Comparison of ENCODE assay signal across 8 mouse cellular contexts in genomic region chr17:35873774-35874519, GRCm38 (mm10). TPM values are rescaled to one million over a fixed set of nuclear protein-coding genes. Genes with fewer than 3 reads are reported as not detected.
DNase-seq lines count a peak whose midpoint lies in the region; ATAC-seq and TF ChIP-seq lines count a peak whose summit lies in the region.

No protein-coding gene starts in this region.

- intact Hi-C loops in left cerebral cortex, adult 2 months (cut with DNase I) = loop anchor here (1.0 to 2.0 kb wide), 3 partner anchors 37 to 135 kb away; no protein-coding TSS in a partner anchor

- peak; percentile 25; the same call in 1 of the 2 replicates for ATAC-seq in hindbrain, embryonic 14.5 days (ENCODE audit: low FRiP score)
- peak; percentile 65 for ATAC-seq in megakaryocyte, adult 5-6 weeks (ENCODE audit: poor library complexity, severe bottlenecking)

- peak; percentile 96 for TF ChIP-seq CTCF in left cerebral cortex, adult 2 months (IDR thresholded peaks at IDR 0.05)

- no peaks in the 10 kb centered on the region for H3K9me3 ChIP-seq in hindbrain, embryonic 14.5 days (ENCODE audit: control insufficient read depth, low read length)

- H3K27ac ChIP-seq in hindbrain, embryonic 14.5 days = no peak overlapping the region
- H3K27ac ChIP-seq in left cerebral cortex, adult 2 months = peak overlapping the region; percentile 1; the same call in 1 of the 2 replicates

- H3K36me3 ChIP-seq in hindbrain, embryonic 14.5 days (replicated peaks; ENCODE audit: control insufficient read depth, insufficient read depth) = peaks cover 44% of the 10 kb centered on the region

- peak overlapping the region; percentile 28; the same call in 1 of the 2 replicates for H3K9ac ChIP-seq in hindbrain, embryonic 14.5 days

- peak; percentile 95 for DNase-seq in NIH3T3 (ENCODE audit: low read depth)
- DNase-seq in cerebellum, postnatal 14 days = peak; percentile 94 to 96
- DNase-seq in frontal cortex, postnatal 25 days (ENCODE audit: low spot score in 2 of 2) = peak; percentile 60 to 85
- peak; percentile 77 for DNase-seq in hindbrain, embryonic 14.5 days (ENCODE audit: low spot score)
- DNase-seq in left cerebral cortex, adult 2 months (ENCODE audit: extremely low spot score in 1 of 2, low spot score in 2 of 2) = peak; percentile 84 to 90
- peak; percentile 84 to 88 for DNase-seq in right cerebral cortex, adult 2 months (ENCODE audit: low spot score in 2 of 2)
- DNase-seq in urinary bladder, adult 2 months (ENCODE audit: low spot score) = peak; percentile 90

- no peaks in the 10 kb centered on the region for H3K27me3 ChIP-seq in hindbrain, embryonic 14.5 days (ENCODE audit: control insufficient read depth, insufficient read depth, low read length)

- 34% methylated on average over 21 of the region's 21 CpGs for WGBS in hindbrain, embryonic 14.5 days

- H3K4me1 ChIP-seq in hindbrain, embryonic 14.5 days (replicated peaks; ENCODE audit: control insufficient read depth, insufficient read depth, low read length) = peaks cover 40% of the 10 kb centered on the region

- H3K4me3 ChIP-seq in hindbrain, embryonic 14.5 days (replicated peaks; ENCODE audit: low read length) = no peak overlapping the region
- H3K4me3 ChIP-seq in left cerebral cortex, adult 2 months = no peak overlapping the region

- H3K4me2 ChIP-seq in hindbrain, embryonic 14.5 days (replicated peaks) = peak overlapping the region; percentile 24

RNA-seq across cellular contexts. Expression of gene Dhx16, which starts 5.7 kb away (rescaled TPM):
- polyA plus RNA-seq in hindbrain, embryonic 14.5 days (2014; fragmentation: Nextera tagmentation; extraction: Ambion mirVana) = 25.8 and 29.0 TPM in 2 replicates
- 10 to 100 TPM; 30.0 to 39.7 TPM for total RNA-seq in left cerebral cortex, adult 2 months (2021)
- total RNA-seq in megakaryocyte, adult 5-6 weeks (2015) = 87.6 and 118 TPM in 2 replicates
- total RNA-seq in megakaryocyte, adult 5-6 weeks (2017) = 65.9 and 72.8 TPM in 2 replicates
- polyA plus RNA-seq in urinary bladder, adult 2 months (2012; rRNA removed) = 53.4 and 57.7 TPM in 2 replicates

RNA-seq across cellular contexts. Expression of gene Ppp1r18, which starts 8.6 kb away (rescaled TPM):
- polyA plus RNA-seq in hindbrain, embryonic 14.5 days (2014; fragmentation: Nextera tagmentation; extraction: Ambion mirVana) = 18.8 and 20.7 TPM in 2 replicates
- 10 to 100 TPM in 1 of 2 experiments, 1 to 10 TPM in 1; 8.5 to 10.8 TPM for total RNA-seq in left cerebral cortex, adult 2 months (2021)
- 153 and 167 TPM in 2 replicates for total RNA-seq in megakaryocyte, adult 5-6 weeks (2015)
- total RNA-seq in megakaryocyte, adult 5-6 weeks (2017) = 64.0 and 78.1 TPM in 2 replicates
- 55.2 and 57.5 TPM in 2 replicates for polyA plus RNA-seq in urinary bladder, adult 2 months (2012; rRNA removed)

RNA-seq across cellular contexts. Expression of gene Nrm, which starts 12.8 kb away (rescaled TPM):
- polyA plus RNA-seq in hindbrain, embryonic 14.5 days (2014; fragmentation: Nextera tagmentation; extraction: Ambion mirVana) = 18.2 and 20.3 TPM in 2 replicates
- total RNA-seq in left cerebral cortex, adult 2 months (2021) = 1 to 10 TPM; 2.1 to 4.1 TPM
- total RNA-seq in megakaryocyte, adult 5-6 weeks (2015) = 88.5 and 114 TPM in 2 replicates
- total RNA-seq in megakaryocyte, adult 5-6 weeks (2017) = 80.1 and 82.8 TPM in 2 replicates
- polyA plus RNA-seq in urinary bladder, adult 2 months (2012; rRNA removed) = 10.9 and 11.6 TPM in 2 replicates

RNA-seq across cellular contexts. Expression of gene 2310061I04Rik, which starts 23.3 kb away (rescaled TPM):
- polyA plus RNA-seq in hindbrain, embryonic 14.5 days (2014; fragmentation: Nextera tagmentation; extraction: Ambion mirVana) = 55.3 and 57.5 TPM in 2 replicates
- 10 to 100 TPM; 58.9 to 59.3 TPM for total RNA-seq in left cerebral cortex, adult 2 months (2021)
- 28.4 and 31.8 TPM in 2 replicates for total RNA-seq in megakaryocyte, adult 5-6 weeks (2015)
- 3.5 and 9.8 TPM in 2 replicates for total RNA-seq in megakaryocyte, adult 5-6 weeks (2017)
- 29.6 and 35.9 TPM in 2 replicates for polyA plus RNA-seq in urinary bladder, adult 2 months (2012; rRNA removed)

RNA-seq across cellular contexts. Expression of gene Mdc1, which starts 32.6 kb away (rescaled TPM):
- polyA plus RNA-seq in hindbrain, embryonic 14.5 days (2014; fragmentation: Nextera tagmentation; extraction: Ambion mirVana) = 9.2 and 10.7 TPM in 2 replicates
- 10 to 100 TPM; 14.6 to 17.8 TPM for total RNA-seq in left cerebral cortex, adult 2 months (2021)
- total RNA-seq in megakaryocyte, adult 5-6 weeks (2015) = 37.6 and 62.8 TPM in 2 replicates
- total RNA-seq in megakaryocyte, adult 5-6 weeks (2017) = 17.3 and 18.6 TPM in 2 replicates
- polyA plus RNA-seq in urinary bladder, adult 2 months (2012; rRNA removed) = 10.4 and 14.2 TPM in 2 replicates

Comparison
In these comparisons a context has a peak if more than half of its experiments do, and no peak if none do; other contexts are left out.
1. RNA of gene Ppp1r18, which starts 8.6 kb away (total RNA-seq): 64.0 to 167 TPM in megakaryocyte, adult 5-6 weeks; 8.5 to 10.8 TPM in left cerebral cortex, adult 2 months; every median in the first group is over 4 times any median in the second.
2. RNA of gene Nrm, which starts 12.8 kb away (total RNA-seq): 80.1 to 114 TPM in megakaryocyte, adult 5-6 weeks; 2.1 to 4.1 TPM in left cerebral cortex, adult 2 months; every median in the first group is over 10 times any median in the second.
3. Peak in every context shown above with its lines, with median percentiles within 50 percentile points of each other: DNase-seq.